Mouse (Mus musculus): ENCODE results near the gene Cdc34. TPM values are rescaled to one million over a fixed set of nuclear protein-coding genes. Genes with fewer than 3 reads are reported as not detected.
A peak's percentile ranks its signal among the peaks of the same experiment; 100 is the strongest.
"Not testable (repeated sequence)": the region's sequence is repeated elsewhere in the genome, so short reads cannot be mapped to it uniquely, and the experiment has no call there.

Cdc34 gene
- polyA plus RNA-seq, 1 experiment from 2014 or later = 88.0 TPM

- Histone ChIP-seq H3K36me3 (ENCODE audit: control insufficient read depth, insufficient read depth) (no peaks in the 10 kb centered on the region), H3K9ac (ENCODE audit: low read depth, low read length) (no peak overlapping the region), H3K27me3 (replicated peaks; ENCODE audit: control insufficient read depth, insufficient read depth, low read length) (no peaks in the 10 kb centered on the region), H3K27ac (ENCODE audit: low read depth, low read length) (peak overlapping the region; percentile 64), H3K9me3 (ENCODE audit: control insufficient read depth) (no peaks in the 10 kb centered on the region), H3K4me1 (replicated peaks; ENCODE audit: control insufficient read depth, insufficient read depth, low read length) (peaks cover 23% of the 10 kb centered on the region), H3K4me3 (ENCODE audit: low read depth, low read length) (no peak overlapping the region), H3K4me2 (replicated peaks; ENCODE audit: low read depth) (no peak overlapping the region)
- no peak for TF ChIP-seq CTCF (IDR thresholded peaks at IDR 0.05; ENCODE audit: low read depth)
- ATAC-seq = no peak
- 23% methylated on average over 7 of the region's 7 CpGs for WGBS
Measured at GRCm38 (mm10) chr10:79700676-79701075, 18.7 kb downstream of the Cdc34 start.

- Histone ChIP-seq H3K9ac (ENCODE audit: low read depth, low read length) (no peak overlapping the region; the same call in 1 of the 2 replicates), H3K27me3 (replicated peaks; ENCODE audit: control insufficient read depth, insufficient read depth, low read length) (no peaks in the 10 kb centered on the region)
Measured at GRCm38 (mm10) chr10:79701443-79702129, 19.6 kb downstream of the Cdc34 start.

DNA sequence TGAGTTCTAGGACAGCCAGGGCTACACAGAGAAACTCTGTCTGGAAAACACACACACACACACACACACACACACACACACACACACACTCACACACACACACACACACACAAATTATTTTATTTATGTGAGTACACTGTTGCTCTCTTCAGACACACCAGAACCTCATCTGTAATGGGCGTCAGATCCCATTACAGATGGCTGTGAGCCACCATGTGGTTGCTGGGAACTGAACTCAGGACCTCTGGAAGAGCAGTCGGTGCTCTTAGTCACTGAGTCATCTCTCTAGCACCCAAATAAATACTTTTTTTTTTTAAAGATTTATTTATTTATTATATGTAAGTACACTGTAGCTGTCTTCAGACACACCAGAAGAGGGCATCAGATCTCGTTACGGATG, 21.0 kb downstream of the Cdc34 start:
- not testable (repeated sequence) for ATAC-seq; H3K4me2 ChIP-seq (replicated peaks; ENCODE audit: low read depth); H3K27ac ChIP-seq (ENCODE audit: low read depth, low read length); H3K36me3 ChIP-seq (ENCODE audit: control insufficient read depth, insufficient read depth); H3K27me3 ChIP-seq (replicated peaks; ENCODE audit: control insufficient read depth, insufficient read depth, low read length); H3K4me3 ChIP-seq (ENCODE audit: low read depth, low read length); H3K9ac ChIP-seq (ENCODE audit: low read depth, low read length); H3K9me3 ChIP-seq (ENCODE audit: control insufficient read depth)
- 86% methylated on average over 3 of the region's 4 CpGs for WGBS
- peaks cover 15% of the 10 kb centered on the region for H3K4me1 ChIP-seq (replicated peaks; ENCODE audit: control insufficient read depth, insufficient read depth, low read length)

More at GRCm38 (mm10) chr10:79701443-79702129, 19.6 kb downstream of the Cdc34 start:
- H3K27ac ChIP-seq (ENCODE audit: low read depth, low read length) = peak overlapping the region; percentile 64; the same call in 1 of the 2 replicates
- H3K9me3 ChIP-seq (ENCODE audit: control insufficient read depth) = no peaks in the 10 kb centered on the region
- TF ChIP-seq CTCF (IDR thresholded peaks at IDR 0.05; ENCODE audit: low read depth) = no peak
- ATAC-seq = no peak
- no peaks in the 10 kb centered on the region for H3K36me3 ChIP-seq (ENCODE audit: control insufficient read depth, insufficient read depth)
- 29% methylated on average over 10 of the region's 10 CpGs for WGBS
- no peak overlapping the region for H3K4me3 ChIP-seq (ENCODE audit: low read depth, low read length)
- H3K4me2 ChIP-seq (replicated peaks; ENCODE audit: low read depth) = 0 out of 2 replicates have a peak overlapping the region, but pooled peaks have one; percentile 17
- H3K4me1 ChIP-seq (replicated peaks; ENCODE audit: control insufficient read depth, insufficient read depth, low read length) = peaks cover 23% of the 10 kb centered on the region; the same call in 1 of the 2 replicates

GRCm38 (mm10) chr10:79703541-79703940, 21.5 kb downstream of the Cdc34 start:
- Histone ChIP-seq H3K9me3 (ENCODE audit: control insufficient read depth) (no peaks in the 10 kb centered on the region), H3K4me2 (replicated peaks; ENCODE audit: low read depth) (peak overlapping the region; percentile 79), H3K4me3 (ENCODE audit: low read depth, low read length) (peak overlapping the region; percentile 85), H3K27me3 (replicated peaks; ENCODE audit: control insufficient read depth, insufficient read depth, low read length) (no peaks in the 10 kb centered on the region), H3K36me3 (ENCODE audit: control insufficient read depth, insufficient read depth) (0 out of 2 replicates have a peak, but pooled peaks cover 3% of the 10 kb centered on the region), H3K4me1 (replicated peaks; ENCODE audit: control insufficient read depth, insufficient read depth, low read length) (peaks cover 10% of the 10 kb centered on the region), H3K27ac (ENCODE audit: low read depth, low read length) (no peak overlapping the region), H3K9ac (ENCODE audit: low read depth, low read length) (no peak overlapping the region)
- no peak for TF ChIP-seq CTCF (IDR thresholded peaks at IDR 0.05; ENCODE audit: low read depth)
- WGBS = 79% methylated on average over 10 of the region's 10 CpGs
- ATAC-seq = no peak

DNA sequence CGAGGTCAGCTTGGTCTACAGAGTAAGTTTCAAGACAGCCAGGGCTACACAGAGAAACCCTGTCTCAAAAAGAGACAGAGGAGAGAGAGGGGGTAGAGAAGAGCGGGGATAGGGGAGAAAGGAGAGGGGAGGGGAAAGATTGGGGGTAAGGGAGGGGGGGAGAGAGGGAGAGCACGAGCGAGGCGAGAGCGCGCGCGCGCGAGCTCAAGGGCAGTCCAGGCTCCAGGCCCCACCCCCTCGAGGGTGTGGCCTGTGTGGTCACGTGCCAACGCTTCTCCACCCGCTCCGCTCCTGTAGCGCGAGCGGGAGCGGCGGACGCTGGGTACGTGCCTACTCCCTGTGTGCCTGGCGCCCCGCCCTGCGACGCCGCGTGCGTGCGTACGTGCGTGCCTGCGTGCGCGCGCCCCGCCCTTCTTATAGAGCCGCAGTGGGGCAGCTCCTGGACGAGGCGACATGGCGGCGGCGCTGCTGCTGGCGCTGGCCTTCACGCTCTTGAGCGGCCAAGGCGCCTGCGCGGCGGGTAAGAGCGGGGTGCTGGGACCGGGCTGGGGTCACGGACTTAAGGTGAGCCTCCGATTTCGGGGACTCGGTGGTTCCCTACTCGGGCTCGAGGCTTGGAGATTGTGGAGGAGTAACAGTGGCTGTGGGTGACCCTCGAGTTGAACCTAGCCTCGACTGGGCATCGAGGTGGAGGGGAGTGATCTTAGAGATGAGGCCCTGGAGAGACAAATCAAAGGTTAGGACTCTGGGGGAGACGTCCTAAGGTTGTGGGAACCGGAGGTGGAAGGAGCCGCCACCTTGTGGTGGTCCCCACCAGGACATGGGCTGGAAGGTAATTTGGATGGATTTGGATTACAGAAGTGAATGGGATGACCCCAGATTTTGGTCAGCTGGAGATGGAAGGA, 22.3 kb downstream of the Cdc34 start, which contains the start of gene Bsg:
Bsg (plus strand) TSS at position 427 of the 905 bp plus-strand sequence.
- H3K9ac ChIP-seq (ENCODE audit: low read depth, low read length) = peak within 1 kb of the TSS; percentile 91
- no peaks in the 10 kb centered on the region for H3K27me3 ChIP-seq (replicated peaks; ENCODE audit: control insufficient read depth, insufficient read depth, low read length)
- peak within 1 kb of the TSS; percentile 85 for H3K4me3 ChIP-seq (ENCODE audit: low read depth, low read length)
- ATAC-seq = peak; percentile 97
- peaks cover 10% of the 10 kb centered on the region for H3K4me1 ChIP-seq (replicated peaks; ENCODE audit: control insufficient read depth, insufficient read depth, low read length)
- H3K36me3 ChIP-seq (ENCODE audit: control insufficient read depth, insufficient read depth) = peaks cover 11% of the 10 kb centered on the region; the same call in 1 of the 2 replicates
- H3K4me2 ChIP-seq (replicated peaks; ENCODE audit: low read depth) = peak within 1 kb of the TSS; percentile 79
- peak within 1 kb of the TSS; percentile 81 for H3K27ac ChIP-seq (ENCODE audit: low read depth, low read length)
- no peaks in the 10 kb centered on the region for H3K9me3 ChIP-seq (ENCODE audit: control insufficient read depth)
- WGBS = under 1% methylated on average over 51 of the region's 65 CpGs
- peak; percentile 74 for TF ChIP-seq CTCF (IDR thresholded peaks at IDR 0.05; ENCODE audit: low read depth)

GRCm38 (mm10) chr10:79704970-79705360, 23.0 kb downstream of the Cdc34 start:
- TF ChIP-seq CTCF (IDR thresholded peaks at IDR 0.05; ENCODE audit: low read depth) = no peak
- peak overlapping the region; percentile 81; the same call in 1 of the 2 replicates for H3K27ac ChIP-seq (ENCODE audit: low read depth, low read length)
- H3K27me3 ChIP-seq (replicated peaks; ENCODE audit: control insufficient read depth, insufficient read depth, low read length) = no peaks in the 10 kb centered on the region
- peak overlapping the region; percentile 79 for H3K4me2 ChIP-seq (replicated peaks; ENCODE audit: low read depth)
- peaks cover 18% of the 10 kb centered on the region for H3K36me3 ChIP-seq (ENCODE audit: control insufficient read depth, insufficient read depth)
- peak overlapping the region; percentile 85 for H3K4me3 ChIP-seq (ENCODE audit: low read depth, low read length)
- ATAC-seq = no peak
- 2% methylated on average over 10 of the region's 10 CpGs for WGBS
- peak overlapping the region; percentile 91 for H3K9ac ChIP-seq (ENCODE audit: low read depth, low read length)
- H3K9me3 ChIP-seq (ENCODE audit: control insufficient read depth) = no peaks in the 10 kb centered on the region
- peaks cover 10% of the 10 kb centered on the region for H3K4me1 ChIP-seq (replicated peaks; ENCODE audit: control insufficient read depth, insufficient read depth, low read length)

Data from intestine, postnatal 0 days (tissue).